In the genomic region with DNA sequence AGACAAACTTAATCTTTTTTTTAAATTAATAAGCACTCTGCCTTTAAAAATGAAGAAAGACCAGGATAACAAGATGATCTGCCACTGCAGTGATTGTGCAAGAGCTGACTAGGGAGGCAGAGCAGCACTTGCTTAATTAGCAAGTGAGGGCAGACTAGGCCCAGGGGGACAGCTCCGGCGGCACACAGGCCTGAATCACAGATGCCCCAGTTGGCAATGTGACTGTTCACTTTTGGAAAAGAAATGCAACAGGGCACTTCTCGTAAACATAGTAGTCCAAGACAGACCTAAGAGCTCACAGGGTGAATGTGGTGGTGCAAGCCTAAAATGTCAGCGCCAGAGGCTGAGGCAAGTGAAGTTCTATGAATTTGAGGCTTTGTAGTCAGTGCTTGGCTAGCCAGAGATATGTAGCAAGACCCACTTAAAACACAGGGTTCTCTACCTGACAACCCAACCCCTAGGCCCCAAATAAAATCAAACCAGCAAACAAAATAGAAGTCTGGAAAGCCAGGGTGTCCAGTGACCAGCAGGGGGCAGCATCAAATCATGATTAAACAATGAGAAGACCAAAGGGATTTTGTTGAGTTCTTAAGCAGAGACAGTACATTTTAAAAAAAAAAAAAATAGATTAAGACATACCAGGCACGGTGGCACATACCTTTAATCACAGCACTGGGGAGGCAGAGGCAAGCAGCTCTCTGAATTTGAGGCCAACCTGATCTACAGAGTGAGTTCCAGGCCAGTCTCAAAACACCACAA, we compare ENCODE assay signal across 9 mouse cellular contexts. TPM values are rescaled to one million over a fixed set of nuclear protein-coding genes. Genes with fewer than 3 reads are reported as not detected.
DNase-seq lines count a peak whose midpoint lies in the region; ATAC-seq lines count a peak whose summit lies in the region.
"Had no signal": no experiment of that assay in that cellular context is flagged by ENCODE, and none has a peak within 500 bp of the region (broad histone marks: within the 10 kb centered on the region; RNA-seq: fewer than 3 reads in every experiment).

No protein-coding gene starts in this region.

- peak; percentile 91 for DNase-seq in intestine, embryonic 14.5 days (ENCODE audit: low spot score)
- DNase-seq in T-cell, adult 2 months (ENCODE audit: low spot score), result peak; percentile 80
- peak; percentile 57 to 80 for DNase-seq in cerebellum, postnatal 4 days (ENCODE audit: low spot score in 2 of 2)
- DNase-seq in heart, adult 8-10 months (ENCODE audit: low spot score), result peak; percentile 81
- DNase-seq in limb, embryonic 10.5 days (ENCODE audit: low spot score), result peak; percentile 77
- DNase-seq in natural killer cell, adult 2 months (ENCODE audit: low spot score in 2 of 2), result peak; percentile 73 to 81
- DNase-seq in thymus, postnatal 0 days (ENCODE audit: low spot score), result peak; percentile 82

- H3K27ac ChIP-seq in intestine, embryonic 14.5 days (ENCODE audit: low read depth), result no peak overlapping the region
- no peak overlapping the region for H3K27ac ChIP-seq in intestine, embryonic 15.5 days
- H3K27ac ChIP-seq in limb, embryonic 10.5 days, result no peak overlapping the region
- H3K27ac ChIP-seq: embryonic facial prominence, embryonic 12.5 days had no signal

- H3K36me3 ChIP-seq in intestine, embryonic 14.5 days (ENCODE audit: control insufficient read depth, insufficient read depth, low read length), result peaks cover 27% of the 10 kb centered on the region
- H3K36me3 ChIP-seq in intestine, embryonic 15.5 days, result peaks cover 8% of the 10 kb centered on the region; the same call in 1 of the 2 replicates
- peaks cover 57% of the 10 kb centered on the region for H3K36me3 ChIP-seq in limb, embryonic 10.5 days

- no peaks in the 10 kb centered on the region for H3K9me3 ChIP-seq in intestine, embryonic 14.5 days (ENCODE audit: control insufficient read depth, low read length)
- H3K9me3 ChIP-seq in intestine, embryonic 15.5 days, result no peaks in the 10 kb centered on the region
- no peaks in the 10 kb centered on the region for H3K9me3 ChIP-seq in limb, embryonic 10.5 days (replicated peaks)
- H3K9me3 ChIP-seq: embryonic facial prominence, embryonic 12.5 days had no signal

- H3K27me3 ChIP-seq in intestine, embryonic 14.5 days (replicated peaks; ENCODE audit: control insufficient read depth, insufficient read depth, low read length), result no peaks in the 10 kb centered on the region
- H3K27me3 ChIP-seq in intestine, embryonic 15.5 days (replicated peaks), result no peaks in the 10 kb centered on the region
- no peaks in the 10 kb centered on the region for H3K27me3 ChIP-seq in limb, embryonic 10.5 days (ENCODE audit: low read depth, poor library complexity, severe bottlenecking)
- H3K27me3 ChIP-seq: embryonic facial prominence, embryonic 12.5 days had no signal

- H3K4me3 ChIP-seq in intestine, embryonic 14.5 days (ENCODE audit: low read depth, low read length), result no peak overlapping the region
- no peak overlapping the region for H3K4me3 ChIP-seq in intestine, embryonic 15.5 days (replicated peaks)
- no peak overlapping the region for H3K4me3 ChIP-seq in limb, embryonic 10.5 days
- H3K4me3 ChIP-seq: embryonic facial prominence, embryonic 12.5 days had no signal

- peaks cover 13% of the 10 kb centered on the region for H3K4me1 ChIP-seq in intestine, embryonic 14.5 days (replicated peaks; ENCODE audit: control insufficient read depth, insufficient read depth, low read length)
- H3K4me1 ChIP-seq in intestine, embryonic 15.5 days (replicated peaks), result peaks cover 3% of the 10 kb centered on the region; the same call in 1 of the 2 replicates
- peaks cover 16% of the 10 kb centered on the region for H3K4me1 ChIP-seq in limb, embryonic 10.5 days

- no peak overlapping the region for H3K4me2 ChIP-seq in intestine, embryonic 14.5 days (ENCODE audit: low read length)
- H3K4me2 ChIP-seq in intestine, embryonic 15.5 days (replicated peaks), result no peak overlapping the region
- H3K4me2 ChIP-seq: embryonic facial prominence, embryonic 12.5 days had no signal

- no peak for ATAC-seq in intestine, embryonic 14.5 days (replicated peaks; ENCODE audit: low FRiP score, low TSS enrichment, low read depth)
- no peak for ATAC-seq in intestine, embryonic 15.5 days

- WGBS in intestine, embryonic 14.5 days, result 63% methylated on average over 5 of the region's 5 CpGs
- 63% methylated on average over 5 of the region's 5 CpGs for WGBS in intestine, embryonic 15.5 days
- WGBS in limb, embryonic 10.5 days, result 70% methylated on average over 5 of the region's 5 CpGs

- H3K9ac ChIP-seq in intestine, embryonic 14.5 days (ENCODE audit: low read length), result no peak overlapping the region
- H3K9ac ChIP-seq in intestine, embryonic 15.5 days, result no peak overlapping the region
- H3K9ac ChIP-seq: embryonic facial prominence, embryonic 12.5 days had no signal

RNA-seq across cellular contexts. Expression of gene Gng3, which starts 5.6 kb away (rescaled TPM):
- polyA plus RNA-seq in intestine, embryonic 14.5 days (2014; fragmentation: Nextera tagmentation; extraction: Ambion mirVana), result 23.7 and 25.2 TPM in 2 replicates
- polyA plus RNA-seq in intestine, embryonic 15.5 days (2015; fragmentation: Nextera tagmentation; extraction: Ambion mirVana), result 16.0 and 17.3 TPM in 2 replicates
- total RNA-seq in heart, adult 8-10 months (2022), result under 1 TPM in 1 of 4 experiments, not detected in 3; 0.22 TPM
- polyA plus RNA-seq in limb, embryonic 10.5 days (2016; fragmentation: Nextera tagmentation; extraction: Ambion mirVana), result 5.0 and 7.2 TPM in 2 replicates
- polyA plus RNA-seq in thymus, postnatal 0 days (2015; fragmentation: Nextera tagmentation; extraction: Ambion mirVana), result 0.36 and 0.66 TPM in 2 replicates

RNA-seq across cellular contexts. Expression of gene Lrrn4cl, which starts 6.0 kb away (rescaled TPM):
- polyA plus RNA-seq in intestine, embryonic 14.5 days (2014; fragmentation: Nextera tagmentation; extraction: Ambion mirVana), result 1.4 TPM in 2 replicates
- 1.6 and 2.0 TPM in 2 replicates for polyA plus RNA-seq in intestine, embryonic 15.5 days (2015; fragmentation: Nextera tagmentation; extraction: Ambion mirVana)
- total RNA-seq in heart, adult 8-10 months (2022), result 1 to 10 TPM; 3.4 to 4.7 (median 3.9) TPM
- polyA plus RNA-seq in limb, embryonic 10.5 days (2016; fragmentation: Nextera tagmentation; extraction: Ambion mirVana), result 0.29 and 0.39 TPM in 2 replicates
- polyA plus RNA-seq in thymus, postnatal 0 days (2015; fragmentation: Nextera tagmentation; extraction: Ambion mirVana), result 0.78 and 1.1 TPM in 2 replicates

RNA-seq across cellular contexts. Expression of gene Bscl2, which starts 7.3 kb away (rescaled TPM):
- 39.6 and 40.9 TPM in 2 replicates for polyA plus RNA-seq in intestine, embryonic 14.5 days (2014; fragmentation: Nextera tagmentation; extraction: Ambion mirVana)
- polyA plus RNA-seq in intestine, embryonic 15.5 days (2015; fragmentation: Nextera tagmentation; extraction: Ambion mirVana), result 40.6 and 48.3 TPM in 2 replicates
- 10 to 100 TPM; 21.2 to 28.1 (median 24.2) TPM for total RNA-seq in heart, adult 8-10 months (2022)
- 37.2 and 42.5 TPM in 2 replicates for polyA plus RNA-seq in limb, embryonic 10.5 days (2016; fragmentation: Nextera tagmentation; extraction: Ambion mirVana)
- polyA plus RNA-seq in thymus, postnatal 0 days (2015; fragmentation: Nextera tagmentation; extraction: Ambion mirVana), result 54.6 and 63.0 TPM in 2 replicates

RNA-seq across cellular contexts. Expression of gene AC129217.1, which starts 15.0 kb away (rescaled TPM):
- not detected in 2 replicates for polyA plus RNA-seq in intestine, embryonic 14.5 days (2014; fragmentation: Nextera tagmentation; extraction: Ambion mirVana)
- not detected in 2 replicates for polyA plus RNA-seq in intestine, embryonic 15.5 days (2015; fragmentation: Nextera tagmentation; extraction: Ambion mirVana)
- under 1 TPM in 1 of 4 experiments, not detected in 3; 0.53 TPM for total RNA-seq in heart, adult 8-10 months (2022)
- not detected in 2 replicates for polyA plus RNA-seq in limb, embryonic 10.5 days (2016; fragmentation: Nextera tagmentation; extraction: Ambion mirVana)
- not detected in 2 replicates for polyA plus RNA-seq in thymus, postnatal 0 days (2015; fragmentation: Nextera tagmentation; extraction: Ambion mirVana)
- polyA plus RNA-seq: embryonic facial prominence, embryonic 12.5 days had no signal

RNA-seq across cellular contexts. Expression of gene Hnrnpul2, which starts 24.7 kb away (rescaled TPM):
- 6.5 and 7.7 TPM in 2 replicates for polyA plus RNA-seq in intestine, embryonic 14.5 days (2014; fragmentation: Nextera tagmentation; extraction: Ambion mirVana)
- 5.1 and 5.4 TPM in 2 replicates for polyA plus RNA-seq in intestine, embryonic 15.5 days (2015; fragmentation: Nextera tagmentation; extraction: Ambion mirVana)
- total RNA-seq in heart, adult 8-10 months (2022), result 10 to 100 TPM; 46.0 to 48.9 (median 46.9) TPM
- 4.7 and 5.2 TPM in 2 replicates for polyA plus RNA-seq in limb, embryonic 10.5 days (2016; fragmentation: Nextera tagmentation; extraction: Ambion mirVana)
- 4.3 and 5.3 TPM in 2 replicates for polyA plus RNA-seq in thymus, postnatal 0 days (2015; fragmentation: Nextera tagmentation; extraction: Ambion mirVana)
